Mouse (Mus musculus) limb, embryonic 10.5 days (tissue): ENCODE measurements around the gene Wapl. TPM values are rescaled to one million over a fixed set of nuclear protein-coding genes. Genes with fewer than 3 reads are reported as not detected.

Experiments used
- polyA plus RNA-seq: library from polyadenylated mRNA; unstranded; fragments of >200 nt; fragmentation: Nextera tagmentation; extraction: Ambion mirVana; gene quantifications from 2 replicates; pipeline ENCODE4 v1.2.1, GENCODE M21; 2016

The Wapl gene
- polyA plus RNA-seq, 1 experiment from 2014 or later: 28.2 TPM

Other genes with a start within 250 kb of the Wapl start
- gene Bmpr1a, start 170.6 kb upstream of the Wapl start, polyA plus RNA-seq: 45.7 and 58.5 TPM in 2 replicates
- not detected in 2 replicates for gene 9230112D13Rik, start 151.1 kb upstream of the Wapl start, polyA plus RNA-seq
- 0.11 and 0.48 TPM in 2 replicates for gene Ldb3, start 85.2 kb upstream of the Wapl start, polyA plus RNA-seq
- not detected in 2 replicates for gene Opn4, start 73.8 kb upstream of the Wapl start, polyA plus RNA-seq
- gene Grid1, start 146.2 kb downstream of the Wapl start, polyA plus RNA-seq: 0.05 and 0.06 TPM in 2 replicates